Mouse (Mus musculus) megakaryocyte, embryonic 14.5 days (primary cell): ENCODE results near the gene Hpse. TPM values are rescaled to one million over a fixed set of nuclear protein-coding genes. Genes with fewer than 3 reads are reported as not detected.
A peak's percentile ranks its signal among the peaks of the same experiment; 100 is the strongest.

ENCODE experiments used
- H3K27me3 ChIP-seq: replicated peaks from 2 replicates; pipeline ENCODE3; 2012; ENCODE audit warnings: inconsistent platforms
- H3K36me3 ChIP-seq: replicated peaks from 2 replicates; pipeline ENCODE3; 2012; ENCODE audit warnings: low read length, inconsistent platforms, mixed read lengths
- H3K4me1 ChIP-seq: 2 replicates; pipeline ENCODE4 v1.6.1; 2012; ENCODE audit warnings: inconsistent platforms
- H3K4me3 ChIP-seq: replicated peaks from 2 replicates; pipeline ENCODE3; 2012; ENCODE audit warnings: moderate library complexity, mild to moderate bottlenecking, inconsistent platforms
- H3K9me3 ChIP-seq: 2 replicates; pipeline ENCODE4 v1.6.1; 2012; ENCODE audit warnings: inconsistent platforms
- FLI1 ChIP-seq: IDR thresholded peaks from 2 replicates; pipeline ENCODE4 v1.6.1; 2012; ENCODE audit warnings: low read length, inconsistent platforms, mixed read lengths
- GATA1 ChIP-seq: IDR thresholded peaks from 3 replicates; pipeline ENCODE4 v1.6.1; 2012; ENCODE audit warnings: mixed read lengths, low read length, inconsistent platforms, borderline replicate concordance
- polyA plus RNA-seq: library from polyadenylated mRNA; stranded (reverse); fragments of >175 nt; gene quantifications from 2 replicates; pipeline ENCODE4 v1.2.3, GENCODE M21; 2012; ENCODE audit warnings: low replicate concordance; ENCODE audit not compliant: insufficient read depth

Hpse gene
- polyA plus RNA-seq, 1 experiment: 12.2 TPM

DNA sequence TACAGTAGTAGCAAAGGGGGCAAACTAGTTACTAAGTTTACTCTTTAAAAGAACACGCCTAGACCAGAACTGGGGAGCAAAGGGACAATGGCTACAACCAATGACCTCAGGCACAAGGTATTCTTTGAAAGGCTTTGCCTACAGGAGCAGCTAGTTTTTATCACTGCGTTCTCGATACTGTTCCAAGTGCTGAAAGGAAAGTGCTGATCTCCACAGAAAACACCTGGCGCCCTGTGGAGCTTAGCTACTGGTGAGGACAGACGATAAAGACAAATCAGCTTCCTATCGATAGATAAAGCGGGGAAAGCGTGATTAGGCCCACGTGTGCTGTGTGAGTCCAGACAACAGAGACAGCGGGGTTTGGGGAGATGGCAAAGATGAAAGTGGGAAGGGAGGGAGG, 71.5 kb downstream of the Hpse start:
- peaks cover 67% of the 10 kb centered on the region for H3K4me1 ChIP-seq
- H3K9me3 ChIP-seq: peaks cover 6% of the 10 kb centered on the region
- no peak overlapping the region for H3K4me3 ChIP-seq
- H3K27me3 ChIP-seq: peaks cover 4% of the 10 kb centered on the region
- TF ChIP-seq FLI1 (no peak), GATA1 (no peak)
- peaks cover 6% of the 10 kb centered on the region for H3K36me3 ChIP-seq

DNA sequence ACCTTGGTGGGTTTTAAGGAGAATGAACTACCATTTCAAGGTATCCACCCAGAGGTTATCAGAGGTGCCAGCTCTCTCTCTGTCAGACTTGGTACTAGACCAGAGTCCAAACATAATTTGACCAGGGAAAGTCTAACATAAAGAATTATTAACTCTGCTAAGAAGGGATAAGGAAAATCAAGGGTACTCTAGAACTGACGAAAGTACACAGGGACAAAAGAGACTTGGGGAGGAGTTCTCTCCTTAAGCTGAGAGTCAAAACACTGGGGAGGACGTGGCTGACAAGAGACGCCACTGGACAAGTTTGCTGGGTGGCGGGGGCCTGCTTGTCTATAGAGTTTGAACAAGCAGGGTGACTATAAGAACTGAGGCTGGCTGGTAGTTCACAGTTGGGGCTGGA, 73.0 kb downstream of the Hpse start:
- TF ChIP-seq GATA1: no peak
- TF ChIP-seq FLI1: no peak
- H3K4me1 ChIP-seq: peaks cover 73% of the 10 kb centered on the region
- H3K4me3 ChIP-seq: no peak overlapping the region
- peaks cover 11% of the 10 kb centered on the region for H3K9me3 ChIP-seq
- H3K27me3 ChIP-seq: peaks cover 3% of the 10 kb centered on the region
- peaks cover 9% of the 10 kb centered on the region for H3K36me3 ChIP-seq

DNA sequence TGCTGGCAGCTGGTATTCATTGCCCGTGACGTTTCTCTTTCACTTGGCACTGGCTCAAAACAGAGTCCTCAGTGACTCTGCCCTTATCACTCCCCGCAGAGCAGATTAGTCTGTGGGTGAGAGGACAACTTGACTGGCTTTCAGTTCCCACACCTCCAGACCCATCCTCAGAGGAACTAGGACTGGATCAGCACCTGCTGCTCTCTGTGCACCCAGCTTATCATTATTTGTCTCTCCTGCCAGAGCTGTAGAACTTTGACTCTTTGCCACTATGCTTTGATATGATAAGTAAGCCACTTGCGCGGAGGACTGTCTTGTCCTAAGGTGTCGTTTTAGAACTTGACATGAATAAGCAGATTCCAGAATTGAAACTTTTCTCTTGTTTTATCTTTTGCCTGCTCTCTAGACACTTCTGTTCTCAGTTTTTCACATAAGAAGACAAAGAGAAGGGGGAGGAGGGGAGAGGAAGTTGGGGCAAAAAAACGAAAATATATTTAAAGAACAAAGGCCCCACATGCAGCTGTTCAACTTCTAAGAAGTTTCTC, 75.5 kb downstream of the Hpse start:
- TF ChIP-seq FLI1 (no peak), GATA1 (0 out of 3 replicates have a peak, but pooled peaks have one; percentile 33)
- peaks cover 76% of the 10 kb centered on the region for H3K4me1 ChIP-seq
- H3K9me3 ChIP-seq: peaks cover 20% of the 10 kb centered on the region
- peaks cover 3% of the 10 kb centered on the region for H3K27me3 ChIP-seq
- peak overlapping the region; percentile 86 for H3K4me3 ChIP-seq
- H3K36me3 ChIP-seq: peaks cover 13% of the 10 kb centered on the region

DNA sequence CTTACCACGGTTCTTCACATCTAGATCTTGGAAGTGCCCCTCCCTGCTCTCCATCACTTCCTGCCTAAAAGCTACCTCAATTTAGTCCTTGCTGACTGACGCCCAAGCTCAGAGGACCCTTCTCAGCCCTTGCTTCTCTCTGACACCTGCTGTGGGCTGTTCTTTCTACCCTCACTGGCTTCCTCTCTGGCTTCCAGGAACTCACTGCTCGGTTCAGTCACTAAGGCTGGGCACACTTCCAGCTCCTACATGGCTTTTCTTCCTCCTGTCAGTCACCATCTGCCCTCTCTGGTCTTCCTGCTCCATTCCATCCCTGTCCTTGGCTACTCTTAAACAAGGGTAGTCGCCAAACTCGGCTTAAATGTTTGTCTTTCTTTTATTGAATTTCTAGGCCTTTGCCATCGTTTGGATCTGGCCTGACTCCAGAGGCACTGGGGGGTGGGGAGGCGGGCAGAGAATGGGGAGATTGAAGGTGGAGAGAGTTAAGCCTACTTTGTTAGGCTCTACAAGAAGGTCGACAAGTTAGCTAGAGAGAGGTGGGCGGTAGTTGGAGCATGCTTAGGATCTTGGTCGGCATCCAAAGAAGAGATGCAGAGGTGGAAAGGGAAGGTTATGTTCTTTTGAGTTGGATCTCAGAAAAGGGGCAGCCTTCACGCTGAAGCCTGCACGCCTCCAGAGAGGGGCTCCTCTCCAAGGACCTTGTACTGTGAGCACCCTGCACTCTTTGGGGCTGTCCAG, 76.1 kb downstream of the Hpse start:
- TF ChIP-seq FLI1 (no peak), GATA1 (no peak)
- Histone ChIP-seq H3K4me1 (peaks cover 76% of the 10 kb centered on the region), H3K27me3 (peaks cover 3% of the 10 kb centered on the region), H3K4me3 (peak overlapping the region; percentile 86), H3K36me3 (peaks cover 13% of the 10 kb centered on the region), H3K9me3 (peaks cover 20% of the 10 kb centered on the region)

DNA sequence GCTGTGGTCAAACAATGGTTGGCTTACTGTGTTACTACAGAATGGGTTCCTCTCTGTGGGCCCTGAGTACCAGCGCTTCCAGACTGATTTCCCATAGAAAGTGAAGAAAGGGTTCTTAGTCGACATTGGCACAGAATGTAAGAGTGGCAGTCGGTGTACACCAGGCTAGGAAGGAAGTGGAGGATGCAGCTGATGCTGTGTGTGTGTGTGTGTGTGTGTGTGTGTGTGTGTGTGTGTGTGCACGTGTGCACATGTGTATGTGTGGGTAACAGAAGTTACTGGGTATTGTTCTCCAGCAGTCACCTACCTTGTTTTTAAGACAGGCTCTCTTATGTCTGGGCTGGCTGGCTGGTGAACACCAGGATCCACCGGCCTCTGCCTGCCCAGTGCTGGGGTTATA, 77.2 kb downstream of the Hpse start:
- Histone ChIP-seq H3K27me3 (peaks cover 3% of the 10 kb centered on the region), H3K4me1 (peaks cover 76% of the 10 kb centered on the region), H3K36me3 (peaks cover 13% of the 10 kb centered on the region), H3K4me3 (no peak overlapping the region), H3K9me3 (peaks cover 20% of the 10 kb centered on the region)
- no peak for TF ChIP-seq FLI1

DNA sequence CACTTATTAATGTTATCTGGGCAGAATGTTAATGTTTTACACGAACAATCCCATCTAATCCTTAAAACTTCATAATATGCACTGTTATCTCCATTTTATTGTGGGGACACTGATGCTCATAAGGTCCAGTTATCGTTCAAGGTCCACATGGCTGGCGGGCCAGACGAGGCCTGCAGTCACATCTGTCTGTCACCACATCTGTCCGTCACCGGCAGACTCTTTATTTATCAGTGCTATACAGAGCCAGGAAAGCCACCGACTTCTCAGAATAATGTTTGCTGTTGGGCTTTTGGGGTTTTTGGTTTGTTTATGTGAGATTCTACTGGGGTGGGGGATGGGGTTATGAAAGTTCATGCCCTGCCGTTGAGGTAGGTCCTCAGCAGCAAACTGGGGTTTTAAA, 81.0 kb downstream of the Hpse start:
- H3K36me3 ChIP-seq: peaks cover 7% of the 10 kb centered on the region
- H3K4me1 ChIP-seq: peaks cover 83% of the 10 kb centered on the region
- peaks cover 14% of the 10 kb centered on the region for H3K9me3 ChIP-seq
- TF ChIP-seq FLI1: no peak
- TF ChIP-seq GATA1: no peak; the same call in 2 of the 3 replicates
- peak overlapping the region; percentile 67 for H3K4me3 ChIP-seq
- no peaks in the 10 kb centered on the region for H3K27me3 ChIP-seq

DNA sequence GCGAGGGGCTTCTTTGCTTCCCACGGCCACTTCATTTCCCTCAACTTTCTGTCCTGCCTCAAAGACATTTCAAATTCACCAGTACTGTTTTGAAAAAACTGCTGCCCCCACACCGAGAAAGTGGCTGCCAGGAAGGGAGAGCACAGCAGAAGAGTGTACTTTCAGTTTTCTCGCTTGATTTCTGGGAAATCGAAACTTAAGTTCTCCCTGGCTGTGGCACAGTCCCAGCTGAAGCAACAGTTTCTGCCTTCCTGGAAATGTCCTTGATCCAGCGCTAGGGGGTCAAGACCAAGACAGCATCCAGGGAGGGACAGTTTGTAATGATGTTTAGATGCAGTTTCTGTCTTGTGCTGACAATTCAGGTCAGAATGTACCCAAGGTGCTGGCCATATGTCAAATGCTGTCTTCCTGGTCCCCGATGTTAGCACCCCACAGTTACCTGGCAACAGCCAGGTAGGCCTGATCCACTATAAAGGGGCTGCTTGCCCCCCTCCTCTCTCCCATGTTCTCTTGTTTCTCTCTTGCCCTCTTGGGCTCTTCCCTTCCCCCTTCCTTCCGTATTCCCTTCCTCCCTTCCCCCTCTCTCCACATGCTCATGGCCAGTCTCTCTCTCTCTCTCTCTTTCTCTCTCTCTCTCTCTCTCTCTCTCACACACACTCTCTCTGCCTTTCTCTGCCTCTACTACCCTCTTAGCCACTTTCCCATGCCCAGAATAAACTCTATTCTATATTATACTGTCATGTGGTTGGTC, 82.5 kb downstream of the Hpse start:
- peaks cover 12% of the 10 kb centered on the region for H3K9me3 ChIP-seq
- TF ChIP-seq FLI1: no peak
- no peak for TF ChIP-seq GATA1
- no peaks in the 10 kb centered on the region for H3K27me3 ChIP-seq
- peaks cover 84% of the 10 kb centered on the region for H3K4me1 ChIP-seq
- peaks cover 7% of the 10 kb centered on the region for H3K36me3 ChIP-seq
- peak overlapping the region; percentile 75 for H3K4me3 ChIP-seq

DNA sequence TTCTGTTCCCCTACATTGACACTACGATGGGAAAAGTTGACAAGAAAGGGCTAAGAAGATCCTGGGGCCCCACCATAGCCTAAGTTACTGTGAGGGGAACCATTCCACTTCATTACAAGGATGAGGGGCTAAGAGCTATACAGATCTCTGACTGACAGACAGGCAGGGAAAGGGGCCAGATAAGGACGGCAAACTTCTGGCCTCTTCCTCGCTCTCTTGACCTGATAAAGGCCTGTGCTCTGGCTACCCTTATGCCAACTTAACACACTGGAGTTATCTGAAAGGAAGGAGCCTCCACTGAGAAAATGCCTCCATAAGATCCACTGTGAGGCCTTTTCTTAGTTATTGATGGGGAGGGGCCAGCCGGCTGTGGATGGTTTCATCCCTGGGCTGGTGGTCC, 83.6 kb downstream of the Hpse start:
- H3K36me3 ChIP-seq: no peaks in the 10 kb centered on the region
- H3K4me1 ChIP-seq: peaks cover 85% of the 10 kb centered on the region
- 0 out of 2 replicates have a peak, but pooled peaks cover 3% of the 10 kb centered on the region for H3K9me3 ChIP-seq
- H3K27me3 ChIP-seq: no peaks in the 10 kb centered on the region
- TF ChIP-seq GATA1 (no peak), FLI1 (no peak)
- H3K4me3 ChIP-seq: no peak overlapping the region

DNA sequence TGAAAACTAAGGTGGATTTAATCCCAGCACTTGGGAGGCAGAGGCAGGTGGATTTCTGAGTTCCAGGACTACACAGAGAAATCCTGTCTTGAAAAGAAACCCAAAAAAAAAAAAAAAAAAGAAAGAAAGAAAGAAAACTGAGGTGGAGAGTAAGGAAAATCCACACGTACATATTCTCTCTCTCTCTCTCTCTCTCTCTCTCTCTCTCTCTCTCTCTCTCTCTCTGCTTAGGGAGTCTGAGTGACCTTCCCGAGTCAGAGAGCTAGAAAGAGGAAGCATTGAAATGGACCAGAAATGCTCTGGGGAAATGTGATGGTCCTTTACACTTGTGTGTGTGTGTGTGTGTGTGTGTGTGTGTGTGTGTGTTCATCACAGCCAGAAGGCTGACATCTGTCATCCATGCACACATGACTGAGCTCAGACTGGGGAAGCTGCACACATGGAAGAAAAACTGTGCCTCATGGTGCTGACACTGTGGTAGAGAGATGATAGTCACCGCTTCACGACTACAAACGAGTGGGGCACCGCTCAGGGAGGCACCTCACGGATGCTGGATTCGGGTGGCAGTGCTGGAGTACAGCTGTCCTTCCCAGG, 84.5 kb downstream of the Hpse start:
- Histone ChIP-seq H3K36me3 (no peaks in the 10 kb centered on the region), H3K4me1 (peaks cover 79% of the 10 kb centered on the region), H3K9me3 (no peaks in the 10 kb centered on the region), H3K27me3 (no peaks in the 10 kb centered on the region), H3K4me3 (peak overlapping the region; percentile 59)
- TF ChIP-seq FLI1: no peak
